In the genomic region with DNA sequence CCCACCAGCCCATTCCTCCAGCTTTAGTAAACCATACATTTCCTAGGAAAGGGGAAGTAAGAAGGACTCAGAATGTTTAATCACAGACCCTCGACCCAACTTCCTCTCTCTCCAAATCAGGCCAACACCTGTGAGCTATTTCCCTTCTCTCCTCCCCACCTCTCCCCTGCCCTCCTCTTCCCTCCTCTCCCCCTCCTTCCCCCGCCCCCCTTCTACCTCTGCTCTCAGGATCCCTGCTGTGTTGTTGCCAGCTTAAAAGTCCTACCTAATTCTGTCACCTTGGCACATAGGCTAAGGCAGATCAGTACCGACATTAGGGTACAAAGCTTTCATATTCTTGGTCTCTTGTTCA, we compare ENCODE assay signal across 8 mouse cellular contexts. TPM values are rescaled to one million over a fixed set of nuclear protein-coding genes. Genes with fewer than 3 reads are reported as not detected.
DNase-seq lines count a peak whose midpoint lies in the region; ATAC-seq and TF ChIP-seq lines count a peak whose summit lies in the region.

No protein-coding gene starts in this region.

- H3K4me3 ChIP-seq in heart, embryonic 15.5 days: peak overlapping the region; percentile 85
- no peak overlapping the region; the same call in 1 of the 2 replicates for H3K4me3 ChIP-seq in G1E (ENCODE audit: low read depth, low read length)
- H3K4me3 ChIP-seq in hindbrain, embryonic 15.5 days: peak overlapping the region; percentile 97
- peak overlapping the region; percentile 96; the same call in 1 of the 2 replicates for H3K4me3 ChIP-seq in midbrain, postnatal 0 days (ENCODE audit: low read depth, low read length)

- H3K36me3 ChIP-seq in heart, embryonic 15.5 days: no peaks in the 10 kb centered on the region
- H3K36me3 ChIP-seq in G1E (replicated peaks): no peaks in the 10 kb centered on the region
- no peaks in the 10 kb centered on the region for H3K36me3 ChIP-seq in hindbrain, embryonic 15.5 days
- no peaks in the 10 kb centered on the region for H3K36me3 ChIP-seq in midbrain, postnatal 0 days (ENCODE audit: insufficient read depth, low read length)

- H3K4me1 ChIP-seq in heart, embryonic 15.5 days (replicated peaks): peaks cover 20% of the 10 kb centered on the region
- H3K4me1 ChIP-seq in G1E (ENCODE audit: insufficient read depth, low read depth, low read length): peaks cover 16% of the 10 kb centered on the region
- H3K4me1 ChIP-seq in hindbrain, embryonic 15.5 days (replicated peaks): peaks cover 30% of the 10 kb centered on the region
- H3K4me1 ChIP-seq in midbrain, postnatal 0 days (ENCODE audit: insufficient read depth, low read length): no peaks in the 10 kb centered on the region

- ATAC-seq in heart, embryonic 15.5 days (replicated peaks; ENCODE audit: insufficient number of reproducible peaks, insufficient read depth, low FRiP score, low read depth): no peak
- no peak for ATAC-seq in G1E (ENCODE audit: extremely low read depth, insufficient number of reproducible peaks, low FRiP score, poor library complexity, severe bottlenecking)
- ATAC-seq in hindbrain, embryonic 15.5 days (ENCODE audit: low FRiP score, low read depth): no peak
- ATAC-seq in midbrain, postnatal 0 days (ENCODE audit: low FRiP score): no peak

- no peak for DNase-seq in heart, postnatal 10 days
- DNase-seq in G1E (ENCODE audit: low spot score): peak; percentile 23
- no peak for DNase-seq in midbrain, postnatal 0 days (ENCODE audit: low spot score)
- DNase-seq in right cerebral cortex, postnatal 14 days: no peak
- no peak for DNase-seq in right cerebral cortex, postnatal 36 days (ENCODE audit: low spot score in 2 of 2)
- DNase-seq in Muller cell, postnatal 12 days (ENCODE audit: inconsistent ontology term): no peak

- intact Hi-C loops in heart, postnatal 10 days (cut with DNase I): no loop called here

- TF ChIP-seq CTCF in G1E (IDR thresholded peaks at IDR 0.05; ENCODE audit: low read depth, low read length): no peak
- no peak for TF ChIP-seq CTCF in midbrain, postnatal 0 days (IDR thresholded peaks at IDR 0.05)

- no peaks in the 10 kb centered on the region for H3K27me3 ChIP-seq in heart, embryonic 15.5 days
- H3K27me3 ChIP-seq in G1E (ENCODE audit: insufficient read depth, low read length): peaks cover 21% of the 10 kb centered on the region
- H3K27me3 ChIP-seq in hindbrain, embryonic 15.5 days: no peaks in the 10 kb centered on the region
- H3K27me3 ChIP-seq in midbrain, postnatal 0 days (ENCODE audit: insufficient read depth, low read length): peaks cover 4% of the 10 kb centered on the region; the same call in 1 of the 2 replicates

- no peak overlapping the region for H3K27ac ChIP-seq in heart, embryonic 15.5 days
- no peak overlapping the region for H3K27ac ChIP-seq in hindbrain, embryonic 15.5 days (replicated peaks)
- no peak overlapping the region for H3K27ac ChIP-seq in midbrain, postnatal 0 days (ENCODE audit: low read depth, low read length)

- peak overlapping the region; percentile 89 for H3K4me2 ChIP-seq in heart, embryonic 15.5 days
- H3K4me2 ChIP-seq in hindbrain, embryonic 15.5 days: peak overlapping the region; percentile 66
- H3K4me2 ChIP-seq in midbrain, postnatal 0 days (ENCODE audit: low read depth, low read length, poor library complexity, severe bottlenecking): peak overlapping the region; percentile 57

- peak overlapping the region; percentile 59; the same call in 1 of the 2 replicates for H3K9ac ChIP-seq in heart, embryonic 15.5 days
- peak overlapping the region; percentile 99; the same call in 1 of the 2 replicates for H3K9ac ChIP-seq in hindbrain, embryonic 15.5 days
- H3K9ac ChIP-seq in midbrain, postnatal 0 days (replicated peaks; ENCODE audit: low read length, poor library complexity, severe bottlenecking): 0 out of 2 replicates have a peak overlapping the region, but pooled peaks have one; percentile 99

- WGBS in heart, embryonic 15.5 days: 27% methylated on average over 3 of the region's 3 CpGs
- 19% methylated on average over 3 of the region's 3 CpGs for WGBS in hindbrain, embryonic 15.5 days
- WGBS in midbrain, postnatal 0 days: 8% methylated on average over 3 of the region's 3 CpGs

- no peaks in the 10 kb centered on the region for H3K9me3 ChIP-seq in heart, embryonic 15.5 days (replicated peaks)
- no peaks in the 10 kb centered on the region for H3K9me3 ChIP-seq in G1E (replicated peaks)
- no peaks in the 10 kb centered on the region for H3K9me3 ChIP-seq in hindbrain, embryonic 15.5 days
- H3K9me3 ChIP-seq in midbrain, postnatal 0 days (ENCODE audit: low read length): no peaks in the 10 kb centered on the region

RNA-seq across cellular contexts. Expression of a gene that starts 0.8 kb away (rescaled TPM):
- polyA plus RNA-seq in heart, embryonic 15.5 days (2015; fragmentation: Nextera tagmentation; extraction: Ambion mirVana): 2.0 and 2.3 TPM in 2 replicates
- total RNA-seq in heart, postnatal 10 days (2021): 1 to 10 TPM; 5.4 to 6.8 TPM
- total RNA-seq in G1E (2014; fragmentation: Nextera tagmentation) (0.29 and 1.2 TPM in 2 replicates), G1E (2017) (0.93 and 1.8 TPM in 2 replicates)
- 0.44 and 0.69 TPM in 2 replicates for polyA plus RNA-seq in G1E (2012)
- 15.9 and 18.2 TPM in 2 replicates for polyA plus RNA-seq in hindbrain, embryonic 15.5 days (2015; fragmentation: Nextera tagmentation; extraction: Ambion mirVana)
- 26.3 and 29.4 TPM in 2 replicates for total RNA-seq in midbrain, postnatal 0 days (2014; rRNA removed)
- polyA plus RNA-seq in midbrain, postnatal 0 days (2015; fragmentation: Nextera tagmentation; extraction: Ambion mirVana): 10.6 and 11.1 TPM in 2 replicates
